Mouse (Mus musculus) hindbrain, embryonic 15.5 days (tissue): ENCODE results near the gene Nfic. TPM values are rescaled to one million over a fixed set of nuclear protein-coding genes. Genes with fewer than 3 reads are reported as not detected.
"Not testable (repeated sequence)": the region's sequence is repeated elsewhere in the genome, so short reads cannot be mapped to it uniquely, and the experiment has no call there.

Experiments
- ATAC-seq: fragments of 200-750 bp; cut with Nextera tagmentation; 2 replicates; pipeline ENCODE4 v1.8.0; 2017; ENCODE audit warnings: low read depth, moderate number of reproducible peaks, moderate TSS enrichment; ENCODE audit not compliant: low FRiP score
- H3K27ac ChIP-seq: fragments of 300-500 bp; sonication (generic); replicated peaks from 2 replicates; pipeline ENCODE4 v1.5.1; 2015; ENCODE audit warnings: mild to moderate bottlenecking, inconsistent platforms
- H3K27me3 ChIP-seq: fragments of 300-500 bp; sonication (generic); 2 replicates; pipeline ENCODE4 v1.6.1; 2015; ENCODE audit warnings: control low read depth, inconsistent platforms
- H3K36me3 ChIP-seq: fragments of 300-500 bp; sonication (generic); 2 replicates; pipeline ENCODE4 v1.6.1; 2015; ENCODE audit warnings: control low read depth, inconsistent platforms
- H3K4me1 ChIP-seq: fragments of 300-500 bp; sonication (generic); replicated peaks from 2 replicates; pipeline ENCODE4 v1.6.1; 2015; ENCODE audit warnings: control low read depth, inconsistent platforms
- H3K4me2 ChIP-seq: fragments of 300-500 bp; sonication (generic); 2 replicates; pipeline ENCODE4 v1.6.1; 2015; ENCODE audit warnings: moderate library complexity, mild to moderate bottlenecking, inconsistent platforms
- H3K4me3 ChIP-seq: fragments of 300-500 bp; sonication (generic); 2 replicates; pipeline ENCODE4 v1.5.1; 2015; ENCODE audit warnings: mild to moderate bottlenecking, inconsistent platforms
- H3K9ac ChIP-seq: fragments of 300-500 bp; sonication (generic); 2 replicates; pipeline ENCODE4 v1.6.1; 2015; ENCODE audit warnings: inconsistent platforms
- H3K9me3 ChIP-seq: fragments of 300-500 bp; sonication (generic); 2 replicates; pipeline ENCODE4 v1.6.1; 2016; ENCODE audit warnings: control low read depth, inconsistent platforms
- WGBS: fragments of 180-500 bp; shearing (Covaris S2); methylation state at CpG from one replicate; pipeline ENCODE4 v1.1.7; 2015; 5-methylcytosine and 5-hydroxymethylcytosine counted together
- polyA plus RNA-seq: library from polyadenylated mRNA; unstranded; fragments of >200 nt; fragmentation: Nextera tagmentation; extraction: Ambion mirVana; gene quantifications from 2 replicates; pipeline ENCODE4 v1.2.1, GENCODE M21; 2015

Gene Nfic
- polyA plus RNA-seq, 1 experiment from 2014 or later = 26.6 TPM

DNA sequence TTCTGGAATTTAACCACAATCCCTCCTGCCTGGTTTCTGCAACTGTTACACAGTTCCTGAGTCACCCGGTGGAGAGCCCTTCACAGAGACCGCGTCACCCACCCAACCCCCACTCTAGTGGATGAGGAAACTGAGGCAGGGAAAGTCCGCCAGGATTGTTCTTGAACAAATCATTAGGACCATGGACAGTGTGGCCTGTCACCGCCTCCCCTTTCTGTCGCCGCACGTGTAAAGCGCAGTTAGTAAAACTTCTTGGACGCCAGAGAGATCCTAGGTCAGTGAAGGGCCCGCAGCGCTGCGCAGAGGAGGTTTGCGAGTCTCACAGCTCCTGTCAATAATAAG, 2.5 kb downstream of the Nfic start:
- no peaks in the 10 kb centered on the region for H3K4me1 ChIP-seq
- ATAC-seq = no peak
- no peak overlapping the region for H3K27ac ChIP-seq
- H3K9ac ChIP-seq = no peak overlapping the region
- H3K36me3 ChIP-seq = no peaks in the 10 kb centered on the region
- peaks cover 54% of the 10 kb centered on the region for H3K27me3 ChIP-seq
- no peaks in the 10 kb centered on the region for H3K9me3 ChIP-seq
- 1% methylated on average over 14 of the region's 14 CpGs for WGBS
- H3K4me2 ChIP-seq = no peak overlapping the region
- no peak overlapping the region for H3K4me3 ChIP-seq

DNA sequence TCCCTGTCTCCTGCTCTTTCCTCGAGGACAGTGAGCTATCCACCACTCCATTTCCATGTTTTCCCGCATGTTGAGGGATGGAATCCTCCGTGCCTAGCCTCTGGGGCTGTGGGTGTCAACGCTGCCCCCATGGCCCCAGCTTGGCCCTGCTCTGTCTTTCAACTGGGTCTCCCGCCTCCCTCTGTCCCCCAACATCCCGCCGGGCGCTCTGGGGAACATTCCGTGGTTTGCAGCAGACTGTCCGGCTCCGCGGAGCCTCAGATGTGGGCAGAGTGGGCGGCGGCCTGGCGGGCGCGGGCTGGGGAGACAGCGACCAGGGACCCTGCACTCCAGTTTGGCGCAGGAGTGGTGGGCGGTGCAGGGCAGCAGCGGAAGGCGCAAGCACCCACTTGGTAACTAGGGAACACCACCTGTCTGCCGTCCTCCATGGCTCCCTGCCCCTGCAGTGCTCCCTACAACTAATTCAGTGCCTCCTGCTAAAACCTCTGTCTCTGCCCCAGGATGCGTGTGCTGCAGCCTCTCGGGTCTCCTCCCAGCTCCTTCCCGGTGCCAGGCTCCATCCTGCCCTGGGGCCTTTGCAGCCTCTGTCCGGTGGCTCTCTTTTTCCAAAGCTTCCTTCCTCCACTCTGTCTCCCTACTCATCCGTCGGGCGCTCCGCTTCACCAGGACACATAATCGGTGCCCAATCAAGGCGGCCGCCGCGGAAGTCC, 3.0 kb downstream of the Nfic start:
- no peak overlapping the region for H3K9ac ChIP-seq
- H3K4me1 ChIP-seq = no peaks in the 10 kb centered on the region
- H3K9me3 ChIP-seq = no peaks in the 10 kb centered on the region
- no peaks in the 10 kb centered on the region for H3K36me3 ChIP-seq
- H3K27me3 ChIP-seq = peaks cover 54% of the 10 kb centered on the region
- H3K27ac ChIP-seq = no peak overlapping the region
- ATAC-seq = no peak
- no peak overlapping the region for H3K4me2 ChIP-seq
- WGBS = 10% methylated on average over 36 of the region's 36 CpGs
- H3K4me3 ChIP-seq = no peak overlapping the region

DNA sequence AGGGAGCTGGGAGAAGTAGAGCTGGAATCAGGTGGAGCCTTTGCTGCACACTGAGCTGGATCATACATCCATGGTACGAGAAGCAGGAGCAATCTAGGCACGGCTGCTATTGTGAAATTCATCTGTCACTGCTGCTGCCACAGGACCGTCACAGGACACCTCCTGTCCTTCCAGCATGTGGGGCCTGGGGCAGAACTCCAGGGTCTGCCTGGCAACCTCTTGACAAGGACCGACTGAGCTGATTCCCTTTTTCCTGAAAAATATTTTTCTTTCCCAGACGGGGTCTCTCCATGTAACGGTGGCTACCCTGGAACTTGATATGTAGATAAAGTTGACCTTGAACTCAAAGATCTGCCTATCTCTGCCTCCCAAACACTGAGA, 4.1 kb downstream of the Nfic start:
- Histone ChIP-seq H3K4me3 (no peak overlapping the region), H3K4me1 (no peaks in the 10 kb centered on the region), H3K9ac (no peak overlapping the region), H3K27ac (no peak overlapping the region), H3K9me3 (no peaks in the 10 kb centered on the region), H3K4me2 (no peak overlapping the region), H3K36me3 (no peaks in the 10 kb centered on the region), H3K27me3 (peaks cover 54% of the 10 kb centered on the region)
- ATAC-seq = no peak
- whole genome bisulfite sequencing = 60% methylated on average over 6 of the region's 6 CpGs

DNA sequence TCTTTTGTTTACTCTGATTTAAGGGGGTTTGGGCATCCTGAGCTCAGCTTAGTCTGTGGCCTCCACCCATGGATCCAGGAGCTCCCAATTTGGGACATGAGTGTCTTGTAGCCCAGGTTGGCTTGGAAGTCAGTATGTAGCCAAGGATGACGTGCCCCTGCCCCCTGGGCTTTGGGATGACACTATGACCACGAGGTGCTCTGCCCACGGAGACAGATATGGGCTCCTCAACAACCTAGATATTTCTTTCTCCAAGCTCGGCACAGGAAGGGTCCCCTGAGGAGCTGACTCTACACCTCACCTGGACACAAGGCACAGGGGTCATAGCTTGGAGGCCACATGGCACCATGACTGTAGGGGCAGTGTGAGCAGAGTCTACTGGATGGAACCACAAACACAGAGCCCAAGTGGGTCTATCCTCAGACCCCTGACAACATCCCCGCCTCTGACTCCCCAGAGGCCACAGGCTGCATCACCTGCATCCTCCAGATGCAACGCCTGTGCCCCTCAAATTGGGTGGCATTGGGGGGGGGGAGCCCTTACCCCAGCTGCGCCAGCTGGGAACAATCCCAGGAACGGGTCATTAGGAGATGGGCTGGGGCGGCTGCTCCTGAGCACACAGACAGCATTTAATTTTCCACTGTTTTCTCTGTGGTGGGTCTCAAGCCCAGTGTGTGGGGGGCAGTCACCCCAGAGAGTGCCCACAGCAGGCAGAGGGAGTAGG, 4.6 kb downstream of the Nfic start:
- no peak for ATAC-seq

DNA sequence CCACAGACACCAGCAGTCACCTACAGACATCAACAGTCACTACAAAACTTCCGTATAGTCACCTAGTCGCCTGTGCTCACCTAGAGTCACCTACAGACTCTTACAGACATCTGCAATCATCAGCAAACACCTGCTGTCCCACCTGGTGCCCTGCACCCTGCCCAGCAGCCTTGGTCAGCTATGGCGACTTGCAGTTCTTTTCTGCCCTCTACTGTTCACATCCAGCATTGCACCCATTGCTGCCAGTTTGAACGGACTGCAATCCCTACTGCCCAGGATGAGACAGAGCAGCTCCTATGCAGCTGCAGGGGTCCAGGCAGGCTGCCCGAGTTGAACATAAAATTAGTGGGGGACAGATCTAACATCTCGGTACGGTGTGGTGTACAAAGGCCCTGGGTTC, 5.3 kb downstream of the Nfic start:
- H3K4me1 ChIP-seq = no peaks in the 10 kb centered on the region
- 3% methylated on average over 7 of the region's 7 CpGs for WGBS
- H3K27me3 ChIP-seq = peaks cover 46% of the 10 kb centered on the region

More for the DNA sequence above, 4.6 kb downstream of the Nfic start:
- 64% methylated on average over 9 of the region's 9 CpGs for WGBS
- Histone ChIP-seq H3K4me2 (no peak overlapping the region), H3K27ac (no peak overlapping the region), H3K4me1 (no peaks in the 10 kb centered on the region), H3K36me3 (no peaks in the 10 kb centered on the region), H3K27me3 (peaks cover 52% of the 10 kb centered on the region), H3K4me3 (no peak overlapping the region), H3K9ac (no peak overlapping the region), H3K9me3 (no peaks in the 10 kb centered on the region)

DNA sequence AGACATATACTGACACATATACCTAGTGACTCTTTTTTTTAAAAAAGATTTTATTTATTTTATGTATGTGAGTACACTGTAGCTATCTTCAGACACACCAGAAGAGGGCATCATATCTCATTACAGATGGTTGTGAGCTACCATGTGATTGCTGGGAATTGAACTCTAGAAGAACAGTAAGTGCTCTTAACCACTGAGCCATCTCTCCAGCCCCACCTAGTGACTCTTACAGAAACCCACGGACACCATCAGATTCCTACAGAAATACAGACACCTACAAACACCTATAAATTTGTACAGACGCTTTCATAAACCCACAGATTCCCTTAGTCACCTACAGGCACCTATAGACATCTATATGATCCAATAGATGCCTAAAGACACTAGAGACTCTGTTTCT, 9.9 kb downstream of the Nfic start:
- not testable (repeated sequence) for H3K4me1 ChIP-seq, H3K4me2 ChIP-seq, H3K27ac ChIP-seq, H3K27me3 ChIP-seq, H3K9me3 ChIP-seq, ATAC-seq, H3K4me3 ChIP-seq, H3K9ac ChIP-seq, H3K36me3 ChIP-seq
- WGBS = 33% methylated on average over 2 of the region's 2 CpGs

More for the DNA sequence above, 5.3 kb downstream of the Nfic start:
- peak; percentile 85 for ATAC-seq
- Histone ChIP-seq H3K9ac (no peak overlapping the region), H3K36me3 (no peaks in the 10 kb centered on the region), H3K4me3 (no peak overlapping the region), H3K9me3 (no peaks in the 10 kb centered on the region), H3K27ac (no peak overlapping the region), H3K4me2 (no peak overlapping the region)

DNA sequence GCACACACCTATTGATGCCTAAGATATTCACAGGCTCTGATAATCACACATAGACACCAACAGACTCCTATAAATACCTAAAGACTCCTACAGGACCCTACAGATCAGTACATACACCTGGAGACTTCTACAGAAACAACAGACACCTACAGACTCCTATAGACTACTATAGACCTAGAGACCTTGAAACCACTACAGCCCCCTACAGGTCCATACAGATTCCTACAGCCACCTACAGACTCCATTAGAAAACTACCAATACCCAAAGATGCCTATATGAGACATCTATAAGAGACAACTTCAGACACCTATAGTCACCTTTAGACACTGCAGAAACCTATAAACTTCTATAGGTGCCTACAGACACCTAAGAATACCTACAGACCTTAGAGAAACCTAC, 14.4 kb downstream of the Nfic start:
- Histone ChIP-seq H3K36me3 (no peaks in the 10 kb centered on the region), H3K4me1 (no peaks in the 10 kb centered on the region), H3K4me3 (no peak overlapping the region), H3K9me3 (no peaks in the 10 kb centered on the region), H3K9ac (no peak overlapping the region), H3K4me2 (no peak overlapping the region), H3K27ac (no peak overlapping the region), H3K27me3 (peaks cover 2% of the 10 kb centered on the region)
- ATAC-seq = no peak

DNA sequence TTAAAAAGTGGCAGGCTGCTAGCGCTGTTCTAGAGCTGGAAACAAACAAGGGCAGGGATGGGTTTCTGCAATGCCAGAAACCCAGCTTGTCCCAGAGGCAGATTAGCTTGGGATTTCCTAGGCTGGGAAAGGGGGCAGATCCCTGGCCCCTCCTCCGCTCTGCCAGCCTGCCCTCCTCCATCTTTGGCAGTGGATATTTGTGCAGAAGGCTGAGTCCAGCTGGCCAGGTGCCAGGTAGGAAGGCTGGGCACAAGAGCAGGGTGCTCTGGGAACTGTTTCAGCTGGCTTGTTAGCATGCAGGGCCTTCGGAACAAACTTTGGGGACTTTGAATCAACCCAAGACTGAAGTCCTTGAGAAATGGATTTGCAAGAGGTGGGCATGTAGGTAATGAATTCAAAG, 20.0 kb downstream of the Nfic start:
- H3K27ac ChIP-seq = peak overlapping the region; percentile 66; the same call in 1 of the 2 replicates

DNA sequence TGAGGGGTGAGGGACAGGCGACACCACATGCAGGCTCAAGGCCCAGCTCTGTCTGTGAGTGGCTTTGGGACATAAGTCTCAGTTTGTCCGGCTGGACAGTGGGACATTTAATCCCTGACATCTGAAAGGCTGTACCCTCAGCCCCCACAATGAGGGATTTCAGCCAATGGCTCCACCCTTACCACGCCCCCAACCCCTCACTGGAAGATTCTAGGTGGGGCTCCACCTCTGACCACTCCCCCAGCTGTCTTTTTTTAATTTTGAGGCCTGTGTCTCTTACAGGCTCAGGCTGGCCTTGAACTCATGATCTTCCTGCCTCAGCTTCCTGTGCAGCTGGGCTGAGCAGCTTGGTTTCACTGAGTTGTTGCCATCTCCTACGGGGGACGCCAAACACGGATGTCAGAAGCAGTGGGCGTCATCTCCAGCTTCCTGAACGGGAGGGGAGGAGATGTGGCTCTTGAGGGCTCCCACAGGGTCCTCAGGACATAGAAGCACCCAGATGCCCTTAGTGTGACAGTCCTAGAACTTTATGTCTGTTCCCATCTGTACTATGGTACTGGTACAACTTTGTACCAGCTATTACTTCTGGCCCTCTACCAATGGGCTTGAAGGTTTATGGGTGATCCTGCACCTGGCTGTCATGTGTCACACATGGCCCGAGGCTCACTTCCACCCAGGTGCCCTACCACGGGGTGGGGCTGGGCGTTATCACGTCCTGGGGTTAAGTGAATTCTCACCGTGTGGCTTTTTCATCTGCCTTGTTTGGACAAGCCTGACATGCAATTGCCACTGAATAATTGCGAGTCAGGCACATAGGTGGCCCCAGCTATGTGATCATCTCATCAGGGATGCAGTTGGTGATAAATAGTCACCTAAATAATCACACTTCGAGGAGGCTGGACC, 20.8 kb downstream of the Nfic start:
- Histone ChIP-seq H3K27me3 (no peaks in the 10 kb centered on the region), H3K36me3 (no peaks in the 10 kb centered on the region), H3K9ac (no peak overlapping the region), H3K4me3 (no peak overlapping the region), H3K4me2 (no peak overlapping the region), H3K27ac (peak overlapping the region; percentile 66; the same call in 1 of the 2 replicates), H3K4me1 (peaks cover 36% of the 10 kb centered on the region), H3K9me3 (no peaks in the 10 kb centered on the region)
- WGBS = 71% methylated on average over 15 of the region's 15 CpGs
- ATAC-seq = no peak

More for the DNA sequence above, 20.0 kb downstream of the Nfic start:
- no peak overlapping the region for H3K9ac ChIP-seq
- peaks cover 33% of the 10 kb centered on the region for H3K4me1 ChIP-seq
- no peak overlapping the region for H3K4me2 ChIP-seq
- H3K9me3 ChIP-seq = no peaks in the 10 kb centered on the region
- ATAC-seq = no peak
- H3K36me3 ChIP-seq = no peaks in the 10 kb centered on the region
- H3K4me3 ChIP-seq = no peak overlapping the region
- WGBS = 59% methylated on average over 3 of the region's 3 CpGs
- H3K27me3 ChIP-seq = no peaks in the 10 kb centered on the region

DNA sequence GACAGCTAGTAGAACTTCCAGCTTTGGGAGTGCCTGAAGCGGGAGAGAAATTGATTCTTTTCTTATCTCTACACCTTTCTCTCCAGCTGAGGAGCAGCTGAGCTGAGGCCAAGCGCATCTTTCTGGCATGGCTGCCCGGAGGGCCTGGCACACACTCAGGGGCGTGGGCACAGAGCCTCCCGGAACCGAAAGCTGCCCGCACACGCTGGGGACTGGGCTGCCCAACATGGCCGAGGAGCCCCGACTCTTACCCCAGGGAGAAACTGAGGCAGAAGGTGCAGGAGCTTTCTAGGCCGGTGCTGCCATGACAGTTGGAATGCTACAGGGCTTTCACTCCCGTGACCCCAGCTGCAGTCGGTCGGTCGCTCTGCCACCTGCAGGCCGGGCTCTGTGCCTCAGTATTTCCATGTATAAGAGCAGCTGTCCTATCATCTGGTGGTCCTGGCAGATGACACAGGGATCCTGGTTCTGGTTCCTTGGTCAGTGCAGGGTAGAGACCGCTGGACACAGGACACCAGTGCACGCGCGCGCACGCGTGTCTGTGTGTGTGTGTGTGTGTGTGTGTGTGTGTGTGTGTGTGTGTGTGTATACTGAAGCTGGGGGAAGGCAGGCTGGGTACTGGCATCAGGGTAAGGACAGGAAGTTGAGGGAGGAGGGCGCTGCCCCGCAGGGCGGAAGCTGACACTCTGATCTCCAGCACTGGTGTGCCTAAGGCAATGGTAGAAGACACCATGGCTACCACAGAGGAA, 21.7 kb downstream of the Nfic start:
- Histone ChIP-seq H3K27me3 (no peaks in the 10 kb centered on the region), H3K4me1 (peaks cover 44% of the 10 kb centered on the region), H3K36me3 (no peaks in the 10 kb centered on the region), H3K9me3 (no peaks in the 10 kb centered on the region), H3K4me3 (no peak overlapping the region), H3K9ac (no peak overlapping the region), H3K27ac (peak overlapping the region; percentile 62; the same call in 1 of the 2 replicates), H3K4me2 (no peak overlapping the region)
- ATAC-seq = no peak
- 67% methylated on average over 26 of the region's 26 CpGs for WGBS

DNA sequence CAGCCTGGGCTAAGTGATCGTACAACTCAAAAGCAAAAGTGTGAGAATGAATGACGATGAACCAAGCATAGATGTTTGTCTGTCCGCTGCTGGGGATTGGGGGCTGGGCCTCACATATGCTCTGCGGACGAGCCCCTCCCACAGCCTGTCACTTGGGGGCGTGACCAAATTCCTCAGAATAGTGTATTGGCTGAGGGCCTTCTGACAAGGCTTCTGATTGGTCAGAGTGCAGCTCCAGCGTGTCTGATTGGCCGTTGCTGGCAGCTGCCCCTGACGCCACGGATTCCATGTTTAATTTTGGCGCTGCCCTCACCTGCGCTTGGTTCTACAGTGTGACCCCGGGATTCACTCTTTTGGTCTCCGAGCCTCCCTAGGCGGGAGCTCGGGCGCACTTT, 22.6 kb downstream of the Nfic start:
- H3K4me3 ChIP-seq = peak overlapping the region; percentile 30
- H3K9me3 ChIP-seq = no peaks in the 10 kb centered on the region
- H3K9ac ChIP-seq = peak overlapping the region; percentile 37
- ATAC-seq = peak; percentile 90
- 0 out of 2 replicates have a peak, but pooled peaks cover 8% of the 10 kb centered on the region for H3K27me3 ChIP-seq
- 5% methylated on average over 17 of the region's 17 CpGs for WGBS
- H3K4me1 ChIP-seq = peaks cover 44% of the 10 kb centered on the region
- H3K4me2 ChIP-seq = peak overlapping the region; percentile 61
- H3K27ac ChIP-seq = peak overlapping the region; percentile 62
- no peaks in the 10 kb centered on the region for H3K36me3 ChIP-seq
